Mouse (Mus musculus) lung, adult 18-20 months (tissue): Measurements from ENCODE around the gene Nsg1.
A peak's percentile ranks its signal among the peaks of the same experiment; 100 is the strongest.

Source experiments
- DNase-seq, 2 experiments: peaks; one replicate each; pipeline ENCODE4 v3.0.0; 2022; ENCODE audit warnings: mixed read lengths in 2 of 2

Gene Nsg1

DNA sequence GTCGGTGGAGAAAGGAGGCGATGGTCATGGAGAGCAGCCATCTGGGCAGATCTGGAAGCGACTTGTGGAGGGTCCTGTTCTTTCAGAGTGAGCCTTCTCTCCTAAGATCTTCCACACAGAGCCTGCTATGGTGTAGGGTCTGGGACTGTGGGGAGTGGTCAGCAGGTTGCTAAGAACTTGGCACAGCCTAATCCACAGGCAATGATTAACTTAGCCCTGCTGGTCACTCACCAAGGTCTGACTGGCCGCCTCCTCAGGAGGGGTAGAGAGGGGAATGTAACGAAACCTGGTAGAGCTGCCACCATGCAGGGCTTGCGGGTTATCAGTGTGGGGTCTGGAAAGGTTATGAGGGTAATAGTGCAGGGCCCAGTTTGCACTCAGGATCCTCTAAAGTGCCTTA is 18.8 kb downstream of the Nsg1 start:
- no peak for DNase-seq

DNA sequence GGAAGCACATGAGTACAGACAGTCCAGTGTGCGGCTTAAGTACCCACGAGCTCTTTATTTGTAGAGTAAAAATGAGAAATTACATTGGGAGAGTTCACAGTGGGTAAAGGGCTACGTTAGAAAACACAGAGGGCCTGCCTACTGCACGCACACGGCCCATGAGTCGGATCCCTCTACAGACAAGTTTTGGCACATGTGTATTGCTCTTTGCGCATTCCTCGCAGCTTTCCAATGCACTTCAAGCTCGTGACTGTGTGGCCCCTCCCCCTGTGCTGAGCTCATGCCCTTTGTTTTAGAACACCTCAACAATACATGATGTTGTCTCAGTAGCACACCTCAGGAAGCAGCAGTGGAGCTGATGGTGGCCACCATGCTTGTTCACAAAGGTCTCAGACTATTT is 22.5 kb downstream of the Nsg1 start:
- DNase-seq: no peak

DNA sequence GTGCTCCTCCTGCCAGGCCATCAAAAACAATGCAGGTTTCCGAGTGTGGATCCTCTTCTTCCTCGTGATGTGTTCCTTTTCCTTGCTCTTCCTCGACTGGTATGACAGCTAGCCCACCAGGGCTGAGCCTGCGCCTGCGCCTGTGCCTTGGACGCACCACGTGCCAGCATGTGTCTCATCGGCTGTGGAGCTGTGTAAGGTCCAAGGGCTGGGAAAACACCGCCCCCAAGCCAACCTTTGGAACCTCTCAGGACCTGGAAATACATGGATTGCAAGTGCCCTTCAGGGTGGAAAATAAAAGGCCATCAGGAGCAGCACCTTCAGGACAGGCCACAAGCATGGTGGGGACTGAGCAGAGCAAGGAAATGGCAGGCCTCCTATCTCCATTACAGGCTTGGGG is 23.5 kb downstream of the Nsg1 start:
- DNase-seq: no peak

DNA sequence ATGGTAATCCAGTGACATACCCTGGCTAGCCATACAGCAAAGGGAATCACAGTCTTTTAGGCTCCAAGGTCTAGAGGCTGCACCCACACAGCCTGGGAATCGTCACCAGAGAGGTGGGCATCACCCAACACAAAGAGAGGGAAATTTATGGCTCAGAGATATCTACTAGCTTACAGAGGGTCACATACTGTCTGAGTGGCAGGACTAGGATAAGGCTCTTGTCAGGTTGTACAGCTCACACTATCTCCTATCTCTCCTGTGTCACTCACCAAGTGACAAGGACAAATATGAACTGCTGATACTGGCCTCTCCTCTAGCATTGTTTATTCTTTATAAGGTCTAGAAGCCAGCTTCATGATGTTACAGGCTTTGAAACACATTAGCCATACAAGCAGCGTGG is 30.4 kb downstream of the Nsg1 start:
- no peak for DNase-seq

DNA sequence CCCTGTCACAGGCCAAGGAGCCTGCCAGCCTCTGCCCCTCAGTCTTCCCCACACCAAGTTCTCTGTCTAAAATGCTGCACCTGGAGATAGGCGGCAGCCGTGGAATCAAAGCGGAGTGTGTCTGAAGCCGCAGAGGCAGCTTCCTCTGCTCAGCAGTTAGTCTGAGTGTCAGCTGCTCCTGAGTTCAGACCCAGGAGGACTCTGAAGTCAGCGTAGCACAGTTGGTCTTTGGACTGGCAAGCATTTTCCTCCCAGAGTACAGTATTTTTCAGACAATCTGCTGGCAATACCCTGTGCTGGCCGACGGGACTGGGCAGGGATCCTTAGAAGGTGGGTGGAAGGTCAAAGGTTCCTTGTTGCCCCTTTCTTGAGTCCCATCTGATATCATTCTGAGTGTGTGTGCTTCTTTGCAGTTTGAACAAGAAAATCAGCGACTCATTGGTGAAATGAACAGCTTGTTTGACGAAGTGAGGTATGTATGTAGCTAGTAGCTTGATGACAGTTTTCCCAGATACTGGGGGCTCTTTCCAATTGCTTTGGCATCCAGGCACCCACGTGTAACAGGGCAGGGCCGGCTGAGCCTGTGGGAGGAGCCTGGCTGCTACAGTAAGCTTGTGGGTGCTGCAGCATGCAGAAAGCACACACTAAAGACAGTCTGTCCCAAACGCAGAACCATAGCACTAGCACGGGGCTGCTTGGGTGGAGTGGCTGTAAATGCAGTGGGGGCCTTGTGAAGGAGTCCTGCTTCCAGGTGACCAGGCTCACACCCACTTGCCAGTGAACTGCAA is 33.0 kb downstream of the Nsg1 start:
- no peak for DNase-seq

DNA sequence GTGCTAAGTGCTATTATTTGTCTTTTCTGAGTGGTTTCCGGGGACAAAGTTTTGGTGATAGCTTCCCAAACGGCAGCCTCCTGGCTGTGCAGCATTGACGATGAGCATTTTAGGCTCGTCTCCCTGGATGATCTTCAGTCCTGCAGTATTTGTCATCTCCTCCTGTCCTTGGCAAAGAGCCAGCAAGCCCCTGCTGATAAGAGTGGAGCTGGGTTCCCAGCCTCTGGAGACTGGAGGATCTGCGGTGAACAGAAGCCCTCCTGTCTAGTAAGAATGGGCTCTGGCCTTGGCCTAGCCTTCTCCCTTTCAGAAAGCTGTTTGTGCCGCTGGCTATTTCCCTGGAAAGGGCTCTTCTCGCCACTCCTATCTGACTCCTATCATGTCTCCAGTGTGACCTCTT is 38.0 kb downstream of the Nsg1 start:
- no peak for DNase-seq

DNA sequence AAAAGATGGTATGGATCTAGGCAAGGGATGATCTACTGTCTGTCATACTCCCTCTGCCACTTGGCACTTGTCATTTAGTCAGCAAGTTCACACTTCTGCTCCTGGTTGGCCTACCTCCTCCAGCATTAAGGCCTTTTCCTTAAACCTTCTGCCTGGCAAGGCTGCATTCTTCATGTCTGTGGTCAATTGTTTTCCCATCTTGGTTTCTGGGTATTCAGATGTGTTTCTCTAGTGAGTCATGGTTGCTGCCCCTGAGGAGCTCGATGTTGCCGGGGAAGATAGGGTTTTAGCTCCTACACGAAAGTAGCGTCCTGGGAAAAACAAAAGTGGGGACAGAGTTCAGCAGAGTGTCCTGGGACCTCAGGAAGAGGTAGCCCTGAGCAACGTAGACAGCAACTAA is 40.4 kb downstream of the Nsg1 start:
- no peak for DNase-seq

DNA sequence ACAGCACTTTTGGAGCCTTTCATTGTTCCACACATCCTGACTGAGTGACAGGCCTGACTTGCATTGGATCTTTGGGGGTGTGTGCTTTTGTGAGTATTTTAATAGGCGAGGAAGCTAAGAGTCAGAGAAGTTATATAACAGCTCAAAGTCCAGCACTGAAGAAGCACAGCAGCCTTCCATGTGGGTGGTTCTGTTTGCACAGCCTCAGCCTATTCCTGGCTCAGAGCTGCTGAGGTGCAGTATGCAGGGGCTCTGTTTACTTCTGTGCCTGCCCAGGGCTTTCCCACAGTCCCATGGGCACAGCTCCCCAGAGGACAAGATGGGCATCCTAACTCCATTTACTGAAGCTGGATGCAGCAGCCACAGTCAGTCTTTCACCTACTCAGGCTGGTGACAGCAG is 42.7 kb downstream of the Nsg1 start:
- no peak for DNase-seq

DNA sequence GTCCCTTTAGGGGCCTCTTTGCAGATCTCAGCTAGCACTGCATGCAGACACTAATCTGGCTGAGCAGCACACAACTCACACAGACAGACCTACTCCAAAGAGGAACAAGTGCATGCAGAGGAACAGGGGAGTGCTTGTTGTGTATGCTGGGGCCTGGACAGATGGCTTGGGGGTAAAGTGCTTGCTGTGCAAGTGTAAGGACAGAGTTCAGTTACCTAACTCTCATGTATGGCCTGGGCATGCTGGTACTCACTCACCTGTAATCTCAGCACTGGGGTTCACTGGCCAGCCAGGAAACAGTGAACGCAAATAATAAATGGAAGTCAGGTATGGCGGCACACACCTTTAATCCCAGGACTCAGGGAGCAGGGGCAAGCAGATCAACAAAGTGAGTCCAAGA is 45.2 kb downstream of the Nsg1 start:
- no peak for DNase-seq

DNA sequence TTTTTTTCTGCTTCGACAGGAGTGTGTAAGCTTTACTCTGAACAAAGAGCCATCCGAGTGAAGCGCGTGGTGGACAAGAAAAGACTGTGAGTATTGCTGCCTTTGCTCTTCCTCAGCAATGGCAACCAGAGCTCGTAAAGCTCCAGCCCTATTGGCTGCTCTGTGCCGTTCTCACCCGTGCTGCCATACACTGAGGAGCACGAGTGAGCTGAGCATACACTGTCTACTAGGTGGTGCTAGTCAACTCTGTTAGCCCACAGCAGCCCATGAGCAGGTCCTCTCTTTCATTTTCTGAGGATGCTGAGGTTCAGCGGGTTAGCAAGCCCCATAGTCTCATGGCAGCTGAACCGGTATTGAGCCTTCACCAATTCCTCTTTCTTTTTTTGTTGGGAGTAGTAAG is 52.9 kb downstream of the Nsg1 start:
- no peak for DNase-seq

DNA sequence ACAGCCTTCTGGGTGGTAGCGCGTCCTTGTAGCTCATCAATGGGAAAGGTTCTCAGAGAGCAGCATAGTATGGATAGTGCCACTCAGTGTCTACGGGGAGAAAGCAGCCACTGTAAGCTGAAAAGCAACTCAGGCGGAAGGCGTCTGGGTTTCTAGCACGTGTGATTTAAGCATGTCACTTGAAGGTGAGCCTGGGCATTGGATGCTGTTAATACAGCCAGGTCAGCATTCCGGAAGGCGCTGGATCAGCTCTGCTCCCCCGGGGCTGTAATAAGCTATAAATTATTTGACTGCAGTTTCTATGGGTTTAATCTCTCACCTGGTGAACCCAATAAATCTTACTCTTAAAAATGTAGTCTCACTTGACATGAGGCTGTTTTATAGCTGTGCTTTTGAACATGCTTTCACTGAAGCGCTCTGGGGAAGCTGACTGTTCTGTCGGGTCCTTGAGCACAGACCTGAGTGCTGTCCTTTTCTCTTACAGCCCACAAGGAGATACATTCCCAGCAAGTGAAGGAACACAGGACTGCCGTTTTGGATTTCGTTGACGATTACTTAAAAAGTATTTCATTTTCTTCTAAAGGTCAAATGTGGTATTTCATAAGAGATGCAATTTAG is 53.5 kb downstream of the Nsg1 start:
- no peak for DNase-seq

DNA sequence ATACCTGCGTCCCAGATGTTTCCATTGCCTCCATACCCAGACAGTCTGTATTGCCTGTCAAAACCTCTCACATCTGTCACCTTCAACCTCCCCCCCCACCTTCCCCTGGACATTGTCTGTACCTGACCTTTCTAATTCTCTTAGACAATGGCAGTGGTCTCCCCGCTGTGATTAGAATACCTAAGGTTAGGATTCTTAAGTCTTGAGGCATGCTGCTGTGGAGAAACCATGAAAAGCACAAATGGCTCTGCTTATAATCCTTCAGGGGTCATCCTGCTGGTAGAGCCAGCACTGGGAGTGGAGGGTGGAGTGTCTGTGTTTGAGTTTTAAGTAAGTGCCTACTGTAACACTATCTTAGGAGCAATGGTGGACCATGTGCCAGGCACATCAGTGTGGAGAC is 56.8 kb downstream of the Nsg1 start:
- DNase-seq: no peak

DNA sequence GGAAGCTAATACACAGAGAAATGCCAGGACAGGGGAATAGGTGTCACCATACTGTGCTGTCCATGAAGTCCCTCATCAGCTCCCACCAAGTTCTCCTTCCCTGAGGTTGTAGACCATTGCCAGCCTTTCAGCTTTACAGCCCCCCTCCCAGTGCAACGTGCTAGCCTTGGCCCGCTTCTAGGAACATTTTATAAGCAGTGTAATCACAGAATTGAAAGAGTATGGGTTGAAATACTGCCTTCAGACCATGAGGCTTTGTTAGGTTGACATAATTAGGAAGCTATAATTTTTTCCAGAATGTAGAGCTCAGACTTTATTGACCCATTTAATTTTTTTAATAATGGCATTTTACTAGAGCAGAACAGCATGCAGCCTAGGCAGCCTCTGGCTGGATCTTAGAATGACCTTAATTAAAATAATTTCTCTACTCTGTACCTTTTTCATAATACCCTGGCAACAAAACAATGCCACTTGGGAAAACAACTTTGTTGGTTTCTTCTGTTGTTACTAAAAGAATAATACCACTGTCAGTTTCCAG is 60.5 kb downstream of the Nsg1 start:
- DNase-seq: no peak

DNA sequence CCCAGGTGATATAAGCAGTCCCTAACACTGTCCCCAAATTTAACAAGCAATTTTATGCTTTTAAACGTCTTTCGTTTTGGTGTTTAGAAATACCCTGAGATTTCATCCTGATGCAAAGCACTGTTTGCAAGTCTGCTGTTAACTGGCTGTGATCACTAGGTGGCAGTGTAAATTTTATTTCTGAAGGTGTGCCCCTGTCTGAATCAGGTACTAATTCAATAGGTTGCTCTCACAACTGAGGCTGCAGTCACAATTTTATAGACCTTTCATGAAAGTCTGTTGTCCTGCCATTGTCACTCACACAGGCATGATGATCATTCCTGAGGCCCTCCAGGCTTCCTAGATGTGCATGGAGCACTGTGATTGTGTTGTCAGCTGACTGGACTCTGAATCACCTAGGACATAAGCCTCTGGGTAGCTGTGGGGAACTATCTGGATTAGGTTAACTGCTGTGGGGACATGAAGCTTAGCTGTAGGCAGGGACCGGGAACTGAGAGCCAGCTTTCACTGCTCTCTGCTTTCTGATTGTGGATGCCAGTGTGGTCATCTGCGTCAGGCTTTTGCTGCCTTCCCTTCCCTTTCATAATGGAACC is 62.1 kb downstream of the Nsg1 start:
- no peak for DNase-seq

DNA sequence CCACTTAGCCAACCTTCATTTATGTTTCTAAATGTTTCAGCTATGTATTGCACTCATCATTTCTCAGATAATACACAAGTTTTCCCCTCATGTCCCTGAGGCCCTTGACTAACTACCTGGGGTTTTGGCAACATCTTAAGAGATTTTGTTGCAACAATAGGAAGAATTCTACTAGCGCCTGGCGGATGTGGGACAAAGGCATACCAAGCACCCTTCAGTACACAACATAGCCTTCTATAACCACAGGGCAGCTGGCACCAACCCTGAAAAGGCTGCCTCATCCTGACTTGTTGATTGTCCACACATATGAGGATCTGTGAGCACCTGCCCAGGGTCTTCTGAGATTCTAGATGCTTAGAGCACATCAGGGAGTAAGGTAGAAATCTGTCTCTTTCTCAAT is 65.4 kb downstream of the Nsg1 start:
- no peak for DNase-seq

DNA sequence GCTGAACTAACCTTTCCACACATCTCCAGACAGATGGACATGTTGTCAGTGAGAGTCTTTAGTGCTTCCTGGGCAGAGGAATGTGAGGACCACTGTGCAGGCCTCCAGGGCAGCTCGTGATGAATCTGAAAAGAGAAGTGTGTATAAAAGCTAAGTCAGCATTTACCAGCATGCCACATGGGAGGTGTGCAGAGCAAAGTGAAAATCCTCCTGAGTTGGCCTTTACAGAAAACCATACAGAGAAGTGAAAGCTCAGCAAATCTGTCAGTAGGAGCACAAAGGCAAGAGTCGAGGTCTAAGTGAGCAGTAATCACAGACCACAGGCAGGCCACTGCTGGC is 67.8 kb downstream of the Nsg1 start:
- DNase-seq: no peak

DNA sequence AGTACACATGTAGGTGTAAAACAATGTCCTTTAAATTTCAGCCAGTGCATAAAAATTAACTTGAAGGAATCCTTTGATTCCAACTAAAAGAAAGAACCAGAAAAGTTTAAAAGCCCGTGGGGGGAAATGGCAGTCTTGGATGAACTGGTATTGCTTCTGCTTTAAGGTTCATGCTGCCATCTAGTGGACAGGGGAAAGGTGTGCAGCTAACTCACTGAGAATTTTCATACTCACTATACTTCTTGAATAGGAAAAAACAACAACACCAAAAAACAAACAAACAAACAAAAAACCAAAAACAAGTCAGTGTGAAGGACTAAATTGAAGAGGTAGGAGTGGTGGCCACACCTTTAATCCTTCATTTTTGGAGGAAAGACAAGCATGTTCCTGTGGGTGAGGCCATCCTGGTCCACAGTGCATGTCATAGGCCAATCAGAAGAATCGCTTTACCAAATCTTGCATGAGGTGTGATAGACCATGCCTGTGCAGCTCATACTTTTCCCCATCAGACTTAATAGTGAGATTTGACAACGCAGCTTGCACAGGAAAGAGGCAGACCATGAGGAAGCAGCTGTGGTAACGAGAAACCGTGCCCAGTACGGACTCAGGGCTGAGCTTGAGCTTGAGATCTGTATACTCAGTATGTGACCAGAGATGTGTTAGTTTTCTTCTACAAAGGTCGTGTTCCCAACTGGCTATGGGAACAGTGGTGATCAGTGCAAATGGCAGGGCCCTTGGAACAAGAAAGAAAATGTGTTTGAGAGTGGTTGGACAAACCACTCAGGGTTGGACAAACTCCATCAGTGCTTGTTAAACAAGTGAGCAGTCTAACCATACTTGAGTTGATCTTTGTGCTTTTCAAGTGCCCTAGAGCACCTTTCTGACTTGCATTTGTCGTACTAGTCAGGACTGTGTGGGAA is 68.4 kb downstream of the Nsg1 start:
- DNase-seq: peak; percentile 40 to 67

DNA sequence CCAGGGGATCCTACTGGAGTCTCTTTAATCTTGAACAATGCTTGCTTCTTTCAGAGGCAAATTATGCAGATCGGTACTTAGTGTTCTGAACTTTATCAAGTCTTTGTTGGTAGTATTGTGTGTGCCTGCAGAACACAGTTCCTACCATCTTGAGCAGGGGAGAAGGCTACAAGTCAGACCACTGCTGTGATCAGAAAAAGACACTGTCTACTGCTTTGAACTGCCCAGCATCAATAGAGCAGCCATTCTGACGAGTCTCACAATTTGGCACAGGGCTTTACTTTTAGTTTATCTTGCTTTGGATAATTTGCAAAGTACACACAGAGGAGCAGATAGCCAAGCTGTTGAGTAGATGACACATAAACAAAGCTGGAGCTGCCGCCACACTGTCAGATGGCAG is 69.1 kb downstream of the Nsg1 start:
- DNase-seq: no peak

DNA sequence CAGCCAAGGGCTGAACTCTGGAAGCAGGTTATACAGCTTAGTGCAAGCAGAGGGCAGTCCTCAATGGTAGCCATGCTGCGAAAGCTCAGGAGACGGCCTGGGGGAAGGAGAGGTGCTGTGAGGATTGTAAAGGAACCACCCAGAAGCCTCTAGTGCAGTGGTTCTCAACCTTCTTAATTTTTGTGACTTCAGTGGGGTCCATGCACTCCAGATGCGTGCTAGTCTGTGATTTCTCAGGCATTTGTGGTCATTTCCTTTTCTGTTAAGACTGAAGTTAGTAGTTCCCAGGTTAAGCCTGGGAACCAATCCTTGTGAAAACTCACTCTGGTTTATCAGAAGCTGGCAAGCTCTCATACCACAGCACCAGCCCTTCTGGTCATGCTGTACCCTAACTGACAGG is 69.6 kb downstream of the Nsg1 start:
- DNase-seq: no peak
